In genomic region chr6:67451330-67451729, GRCm38 (mm10) we compare ENCODE assay signal across 7 mouse cellular contexts. TPM values are rescaled to one million over a fixed set of nuclear protein-coding genes. Genes with fewer than 3 reads are reported as not detected.
DNase-seq lines count a peak whose midpoint lies in the region; ATAC-seq lines count a peak whose summit lies in the region.

No protein-coding gene starts in this region.

- H3K4me1 ChIP-seq in hindbrain, embryonic 14.5 days (replicated peaks; ENCODE audit: control insufficient read depth, insufficient read depth, low read length): no peaks in the 10 kb centered on the region
- H3K4me1 ChIP-seq in hindbrain, embryonic 13.5 days (replicated peaks): no peaks in the 10 kb centered on the region

- H3K4me3 ChIP-seq in hindbrain, embryonic 14.5 days (replicated peaks; ENCODE audit: low read length): no peak overlapping the region
- no peak overlapping the region for H3K4me3 ChIP-seq in hindbrain, embryonic 13.5 days

- no peak overlapping the region for H3K4me2 ChIP-seq in hindbrain, embryonic 14.5 days (replicated peaks)
- no peak overlapping the region for H3K4me2 ChIP-seq in hindbrain, embryonic 13.5 days

- no peak overlapping the region for H3K27ac ChIP-seq in hindbrain, embryonic 14.5 days
- H3K27ac ChIP-seq in hindbrain, embryonic 13.5 days: no peak overlapping the region

- H3K9ac ChIP-seq in hindbrain, embryonic 14.5 days: no peak overlapping the region
- no peak overlapping the region for H3K9ac ChIP-seq in hindbrain, embryonic 13.5 days

- no peaks in the 10 kb centered on the region; the same call in 1 of the 2 replicates for H3K27me3 ChIP-seq in hindbrain, embryonic 14.5 days (ENCODE audit: control insufficient read depth, insufficient read depth, low read length)
- no peaks in the 10 kb centered on the region for H3K27me3 ChIP-seq in hindbrain, embryonic 13.5 days

- peak; percentile 76 for DNase-seq in hindbrain, embryonic 14.5 days (ENCODE audit: low spot score)
- peak; percentile 60 for DNase-seq in testis, postnatal 10 days (ENCODE audit: low spot score)
- DNase-seq in testis, postnatal 14 days (ENCODE audit: low spot score): no peak
- DNase-seq in embryo, embryonic 10.5 days (ENCODE audit: low spot score): peak; percentile 42
- DNase-seq in retina, postnatal 1 day: peak; percentile 56
- DNase-seq in urinary bladder, postnatal 4 days (ENCODE audit: low spot score in 2 of 2): no peak

- no peak for ATAC-seq in hindbrain, embryonic 14.5 days (ENCODE audit: low FRiP score)
- no peak for ATAC-seq in hindbrain, embryonic 13.5 days (ENCODE audit: low FRiP score)

- no peaks in the 10 kb centered on the region for H3K36me3 ChIP-seq in hindbrain, embryonic 14.5 days (replicated peaks; ENCODE audit: control insufficient read depth, insufficient read depth)
- H3K36me3 ChIP-seq in hindbrain, embryonic 13.5 days: no peaks in the 10 kb centered on the region

- 48% methylated on average over 5 of the region's 5 CpGs for WGBS in hindbrain, embryonic 14.5 days
- 45% methylated on average over 5 of the region's 5 CpGs for WGBS in hindbrain, embryonic 13.5 days

- no peaks in the 10 kb centered on the region for H3K9me3 ChIP-seq in hindbrain, embryonic 14.5 days (ENCODE audit: control insufficient read depth, low read length)
- H3K9me3 ChIP-seq in hindbrain, embryonic 13.5 days: no peaks in the 10 kb centered on the region

RNA-seq across cellular contexts. Expression of gene Il23r, which starts 40.3 kb away (rescaled TPM):
- not detected in 2 replicates for polyA plus RNA-seq in hindbrain, embryonic 14.5 days (2014; fragmentation: Nextera tagmentation; extraction: Ambion mirVana)
- not detected in 2 replicates for polyA plus RNA-seq in hindbrain, embryonic 13.5 days (2015; fragmentation: Nextera tagmentation; extraction: Ambion mirVana)

Comparison
In these comparisons a context has a peak if more than half of its experiments do, and no peak if none do; other contexts are left out.
1. DNase-seq: peak in hindbrain, embryonic 14.5 days (single experiment), testis, postnatal 10 days (single experiment), embryo, embryonic 10.5 days (single experiment) and retina, postnatal 1 day (single experiment); none in testis, postnatal 14 days (single experiment) and urinary bladder, postnatal 4 days (0 of 2).